Mouse (Mus musculus): Measurements from ENCODE around the gene Birc7. TPM values are rescaled to one million over a fixed set of nuclear protein-coding genes. Genes with fewer than 3 reads are reported as not detected.

Birc7 gene
- not detected for polyA plus RNA-seq (2014; fragmentation: Illumina TruSeq; extraction: RNeasy Lipid Tissue Mini Kit (QIAGEN cat#74804); ENCODE audit: low read depth, low replicate concordance)

DNA sequence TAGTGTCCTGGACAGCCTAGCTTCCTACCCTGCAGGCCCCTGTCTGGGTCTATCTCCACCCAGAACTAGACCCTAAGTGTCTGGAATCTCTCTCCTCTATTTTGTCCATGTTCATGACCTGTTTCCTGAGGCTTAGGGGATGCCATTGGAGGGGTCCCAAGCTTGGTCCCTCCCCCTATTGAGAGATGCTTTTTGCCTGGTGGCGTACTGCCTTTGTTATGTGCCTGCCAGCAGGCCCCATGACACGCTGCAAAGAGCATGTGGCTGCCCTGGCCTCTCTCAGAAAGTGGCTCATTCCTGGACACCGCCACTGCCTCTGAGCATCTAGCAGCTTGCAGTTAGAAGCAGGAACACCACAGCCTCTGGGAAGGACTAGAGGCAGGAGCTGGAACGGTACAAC, at the start of gene Birc7:
TSS of gene Birc7 (plus strand) at position 301 of the 400 bp plus-strand sequence.

GRCm38 (mm10) chr2:180920810-180921400, 7.9 kb upstream of the Birc7 start, which contains the start of gene Ythdf1:
Ythdf1 (minus strand) TSS chr2:180920949.

DNA sequence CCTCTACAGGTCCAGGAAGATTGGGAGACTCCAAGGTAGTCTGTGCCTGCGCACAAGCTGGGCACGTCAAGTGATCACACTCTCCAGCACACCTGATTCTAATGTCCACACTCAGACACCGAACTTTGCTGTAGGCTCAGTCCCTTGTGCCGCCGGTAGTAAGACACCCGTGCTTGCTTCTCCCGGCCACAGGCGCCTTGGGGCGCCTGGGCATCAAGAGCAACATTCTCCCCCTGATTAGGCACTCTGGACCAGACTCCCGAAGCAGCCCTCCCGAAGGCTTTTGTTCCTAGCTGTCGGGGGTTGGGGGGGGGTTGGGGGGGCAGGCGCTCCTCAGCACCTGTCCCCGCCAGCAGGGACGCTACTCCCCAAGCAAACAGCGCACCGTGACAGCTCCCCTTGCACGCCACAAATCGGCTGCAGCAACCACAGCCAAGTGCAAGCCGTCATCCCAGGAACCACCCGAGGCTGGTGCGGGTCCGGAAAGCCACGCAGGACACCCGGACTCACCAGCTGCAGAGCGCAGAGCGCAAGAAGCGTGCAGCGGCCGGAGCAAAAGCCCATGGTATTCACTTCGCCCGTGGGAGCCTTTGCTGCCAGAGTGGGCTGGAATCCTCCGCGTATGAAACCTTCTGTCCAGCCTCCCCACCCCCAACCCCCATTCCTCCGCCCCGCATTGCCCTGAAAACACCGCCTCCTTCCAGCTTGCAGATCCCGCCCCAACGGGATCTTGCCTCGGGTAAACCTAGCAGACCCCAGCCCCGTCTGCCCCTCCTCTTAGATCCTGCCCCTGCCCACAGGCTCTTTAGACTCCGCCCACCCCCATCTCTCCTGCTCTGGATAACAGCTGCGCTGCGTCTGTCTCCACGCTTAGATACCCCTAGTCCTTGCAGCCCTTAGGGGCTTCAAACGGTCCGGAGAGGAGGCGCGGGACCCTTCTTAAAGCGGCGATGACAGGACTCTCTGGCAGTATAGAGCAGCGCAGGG, 25.5 kb downstream of the Birc7 start, which contains the start of gene Nkain4:
TSS of gene Nkain4 (minus strand) at position 639 of the 987 bp plus-strand sequence.

DNA sequence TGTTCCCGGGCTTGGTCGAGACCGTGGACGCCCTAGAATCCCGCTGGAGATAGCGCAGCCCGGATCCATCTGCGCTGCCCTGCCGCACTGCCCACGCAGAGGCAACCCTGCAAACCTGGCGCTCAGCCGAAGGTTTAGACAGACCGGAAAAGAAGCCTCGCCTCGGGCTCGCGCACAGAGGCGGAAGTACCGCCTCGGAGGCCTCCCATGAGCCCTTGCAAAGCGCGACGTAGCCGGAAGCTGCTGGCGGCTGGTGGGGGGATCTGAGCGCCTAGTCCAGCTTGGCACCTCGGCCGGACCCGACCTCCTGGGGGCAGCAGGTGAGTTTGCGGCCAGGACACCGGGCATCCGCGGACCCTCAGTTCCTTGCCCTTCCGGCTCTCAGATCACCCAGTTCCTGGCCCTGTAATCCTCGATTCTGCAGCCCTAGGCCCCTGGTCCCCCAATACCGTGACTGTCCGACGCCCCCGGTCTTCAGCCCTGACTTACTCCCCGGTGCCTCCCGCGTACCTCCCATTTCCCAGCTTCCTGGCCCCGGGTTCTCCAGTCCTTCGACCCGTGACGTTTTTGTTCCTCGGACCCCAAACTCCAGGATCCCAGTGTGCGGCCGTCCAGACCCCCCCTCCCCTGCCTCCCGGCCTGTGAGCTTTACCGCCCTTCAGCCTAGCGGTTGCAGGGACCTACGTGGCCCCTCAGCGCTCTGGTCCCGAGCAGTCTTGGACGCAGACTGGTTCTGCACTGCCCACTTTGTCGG, 38.4 kb downstream of the Birc7 start, which contains the start of gene Arfgap1:
TSS of gene Arfgap1 (plus strand) at position 216 of the 754 bp plus-strand sequence.

Other genes starting within 250 kb of the Birc7 start
- 33.7 TPM for gene Dido1, start 219.0 kb upstream of the Birc7 start, polyA plus RNA-seq (2014; fragmentation: Illumina TruSeq; extraction: RNeasy Lipid Tissue Mini Kit (QIAGEN cat#74804); ENCODE audit: low read depth, low replicate concordance)
- gene Gid8, start 218.9 kb upstream of the Birc7 start, polyA plus RNA-seq (2014; fragmentation: Illumina TruSeq; extraction: RNeasy Lipid Tissue Mini Kit (QIAGEN cat#74804); ENCODE audit: low read depth, low replicate concordance): 39.3 TPM
- gene Slc17a9, start 203.8 kb upstream of the Birc7 start, polyA plus RNA-seq (2014; fragmentation: Illumina TruSeq; extraction: RNeasy Lipid Tissue Mini Kit (QIAGEN cat#74804); ENCODE audit: low read depth, low replicate concordance): 1.4 TPM
- not detected for gene Bhlhe23, start 152.1 kb upstream of the Birc7 start, polyA plus RNA-seq (2014; fragmentation: Illumina TruSeq; extraction: RNeasy Lipid Tissue Mini Kit (QIAGEN cat#74804); ENCODE audit: low read depth, low replicate concordance)
- gene Ythdf1, start 8.1 kb upstream of the Birc7 start, polyA plus RNA-seq (2014; fragmentation: Illumina TruSeq; extraction: RNeasy Lipid Tissue Mini Kit (QIAGEN cat#74804); ENCODE audit: low read depth, low replicate concordance): 22.9 TPM
- gene Nkain4, start 25.7 kb downstream of the Birc7 start, polyA plus RNA-seq (2014; fragmentation: Illumina TruSeq; extraction: RNeasy Lipid Tissue Mini Kit (QIAGEN cat#74804); ENCODE audit: low read depth, low replicate concordance): 0.55 TPM
- 4.7 TPM for gene Arfgap1, start 38.2 kb downstream of the Birc7 start, polyA plus RNA-seq (2014; fragmentation: Illumina TruSeq; extraction: RNeasy Lipid Tissue Mini Kit (QIAGEN cat#74804); ENCODE audit: low read depth, low replicate concordance)
- 2.5 TPM for gene Col20a1, start 57.5 kb downstream of the Birc7 start, polyA plus RNA-seq (2014; fragmentation: Illumina TruSeq; extraction: RNeasy Lipid Tissue Mini Kit (QIAGEN cat#74804); ENCODE audit: low read depth, low replicate concordance)
- gene Chrna4, start 114.5 kb downstream of the Birc7 start, polyA plus RNA-seq (2014; fragmentation: Illumina TruSeq; extraction: RNeasy Lipid Tissue Mini Kit (QIAGEN cat#74804); ENCODE audit: low read depth, low replicate concordance): 0.25 TPM
- 0.76 TPM for gene Kcnq2, start 206.3 kb downstream of the Birc7 start, polyA plus RNA-seq (2014; fragmentation: Illumina TruSeq; extraction: RNeasy Lipid Tissue Mini Kit (QIAGEN cat#74804); ENCODE audit: low read depth, low replicate concordance)
- not detected for gene Eef1a2, start 228.0 kb downstream of the Birc7 start, polyA plus RNA-seq (2014; fragmentation: Illumina TruSeq; extraction: RNeasy Lipid Tissue Mini Kit (QIAGEN cat#74804); ENCODE audit: low read depth, low replicate concordance)